Mouse (Mus musculus) kidney, postnatal 10 days (tissue): ENCODE measurements around the gene Lmod3.
"Not testable (repeated sequence)": the region's sequence is repeated elsewhere in the genome, so short reads cannot be mapped to it uniquely, and the experiment has no call there.

Experiments used
- DNase-seq: peaks from one replicate; pipeline ENCODE4 v3.0.0; 2021; ENCODE audit warnings: mixed read lengths

Gene Lmod3

GRCm38 (mm10) chr6:97275760-97276159 is 23.2 kb upstream of the Lmod3 start:
- DNase-seq, result no peak

GRCm38 (mm10) chr6:97273777-97274176 is 21.2 kb upstream of the Lmod3 start:
- no peak for DNase-seq

GRCm38 (mm10) chr6:97273058-97273710 is 20.6 kb upstream of the Lmod3 start:
- DNase-seq, result no peak

- DNase-seq, result no peak
Observed at GRCm38 (mm10) chr6:97272349-97272748, 19.8 kb upstream of the Lmod3 start.

- DNase-seq, result no peak
Observed at GRCm38 (mm10) chr6:97269596-97269995, 17.0 kb upstream of the Lmod3 start.

- no peak for DNase-seq
Observed at GRCm38 (mm10) chr6:97267132-97267531, 14.6 kb upstream of the Lmod3 start.

- DNase-seq, result no peak
Observed at GRCm38 (mm10) chr6:97266661-97267060, 14.1 kb upstream of the Lmod3 start.

- DNase-seq, result no peak
Observed at GRCm38 (mm10) chr6:97265705-97266104, 13.1 kb upstream of the Lmod3 start.

GRCm38 (mm10) chr6:97265240-97265639 is 12.7 kb upstream of the Lmod3 start:
- DNase-seq, result no peak

GRCm38 (mm10) chr6:97263750-97264149 is 11.2 kb upstream of the Lmod3 start:
- DNase-seq, result not testable (repeated sequence)

- no peak for DNase-seq
Observed at GRCm38 (mm10) chr6:97262229-97262628, 9.7 kb upstream of the Lmod3 start.

- not testable (repeated sequence) for DNase-seq
Observed at GRCm38 (mm10) chr6:97259926-97260325, 7.4 kb upstream of the Lmod3 start.

GRCm38 (mm10) chr6:97258489-97258888 is 5.9 kb upstream of the Lmod3 start:
- no peak for DNase-seq

GRCm38 (mm10) chr6:97252086-97252485 is 473 bp downstream of the Lmod3 start:
- no peak for DNase-seq

- DNase-seq, result peak; percentile 78
Observed at GRCm38 (mm10) chr6:97250966-97251365, 1.6 kb downstream of the Lmod3 start.

- DNase-seq, result no peak
Observed at GRCm38 (mm10) chr6:97245200-97245599, 7.4 kb downstream of the Lmod3 start.

GRCm38 (mm10) chr6:97242522-97242921 is 10.0 kb downstream of the Lmod3 start:
- DNase-seq, result no peak

GRCm38 (mm10) chr6:97240092-97240491 is 12.5 kb downstream of the Lmod3 start:
- no peak for DNase-seq

- no peak for DNase-seq
Observed at GRCm38 (mm10) chr6:97239360-97239759, 13.2 kb downstream of the Lmod3 start.

GRCm38 (mm10) chr6:97236088-97236487 is 16.5 kb downstream of the Lmod3 start:
- DNase-seq, result no peak

GRCm38 (mm10) chr6:97234911-97235668 is 17.5 kb downstream of the Lmod3 start:
- DNase-seq, result no peak

- no peak for DNase-seq
Observed at GRCm38 (mm10) chr6:97227067-97227847, 25.3 kb downstream of the Lmod3 start.

- no peak for DNase-seq
Observed at GRCm38 (mm10) chr6:97226083-97226491, 26.5 kb downstream of the Lmod3 start.

GRCm38 (mm10) chr6:97224505-97224904 is 28.1 kb downstream of the Lmod3 start:
- no peak for DNase-seq
